In genomic region chr2:29515831-29516447, GRCm38 (mm10) we compare ENCODE assay signal across 8 mouse cellular contexts.
DNase-seq lines count a peak whose midpoint lies in the region; ATAC-seq and TF ChIP-seq lines count a peak whose summit lies in the region.

No protein-coding gene starts in this region.

- H3K4me1 ChIP-seq in forebrain, embryonic 13.5 days = peaks cover 94% of the 10 kb centered on the region
- peaks cover 18% of the 10 kb centered on the region for H3K4me1 ChIP-seq in hindbrain, embryonic 11.5 days (replicated peaks; ENCODE audit: control insufficient read depth, insufficient read depth, low read length)
- no peaks in the 10 kb centered on the region for H3K4me1 ChIP-seq in thymus, adult 2 months (replicated peaks; ENCODE audit: control insufficient read depth, insufficient read depth, low read length)

- no peaks in the 10 kb centered on the region for H3K36me3 ChIP-seq in forebrain, embryonic 13.5 days (ENCODE audit: poor library complexity, severe bottlenecking)
- no peaks in the 10 kb centered on the region for H3K36me3 ChIP-seq in hindbrain, embryonic 11.5 days (ENCODE audit: control insufficient read depth, insufficient read depth, low read length)
- no peaks in the 10 kb centered on the region for H3K36me3 ChIP-seq in thymus, adult 2 months (ENCODE audit: control insufficient read depth, insufficient read depth, low read length)

- H3K27me3 ChIP-seq in forebrain, embryonic 13.5 days = no peaks in the 10 kb centered on the region
- no peaks in the 10 kb centered on the region for H3K27me3 ChIP-seq in hindbrain, embryonic 11.5 days (ENCODE audit: control insufficient read depth, insufficient read depth, low read length)
- H3K27me3 ChIP-seq in thymus, adult 2 months (ENCODE audit: control insufficient read depth, insufficient read depth, low read length) = no peaks in the 10 kb centered on the region

- H3K9me3 ChIP-seq in forebrain, embryonic 13.5 days (replicated peaks) = no peaks in the 10 kb centered on the region
- H3K9me3 ChIP-seq in hindbrain, embryonic 11.5 days (ENCODE audit: control insufficient read depth, low read length) = no peaks in the 10 kb centered on the region

- no peak for TF ChIP-seq POLR2A in thymus, adult 2 months (IDR thresholded peaks at IDR 0.05; ENCODE audit: control insufficient read depth, extremely low read depth, insufficient read depth, low read length, poor library complexity)

- DNase-seq in Muller cell, postnatal 12 days (ENCODE audit: inconsistent ontology term) = peak; percentile 39
- peak; percentile 32 for DNase-seq in adrenal gland, postnatal 25 days
- DNase-seq in hindbrain, embryonic 11.5 days (ENCODE audit: low spot score) = no peak
- DNase-seq in urinary bladder, postnatal 25 days (ENCODE audit: low spot score) = no peak
- DNase-seq in c-Kit-positive CD71-positive TER-119-positive erythroid progenitor cells, embryonic 14.5 days (ENCODE audit: low spot score) = no peak
- DNase-seq in thymus, adult 2 months = no peak
- DNase-seq in layer of hippocampus, adult 9-11 months = no peak

- peak overlapping the region; percentile 57; the same call in 1 of the 2 replicates for H3K27ac ChIP-seq in forebrain, embryonic 13.5 days
- H3K27ac ChIP-seq in hindbrain, embryonic 11.5 days (ENCODE audit: low read depth, low read length) = 0 out of 2 replicates have a peak overlapping the region, but pooled peaks have one; percentile 39
- H3K27ac ChIP-seq in thymus, adult 2 months (ENCODE audit: control insufficient read depth, insufficient read depth, low read length) = no peak overlapping the region

- no peak overlapping the region for H3K4me3 ChIP-seq in forebrain, embryonic 13.5 days
- H3K4me3 ChIP-seq in hindbrain, embryonic 11.5 days (ENCODE audit: low read depth, low read length) = no peak overlapping the region
- H3K4me3 ChIP-seq in thymus, adult 2 months (ENCODE audit: control insufficient read depth, insufficient read depth, low read length) = no peak overlapping the region

- H3K9ac ChIP-seq in forebrain, embryonic 13.5 days = no peak overlapping the region
- no peak overlapping the region for H3K9ac ChIP-seq in hindbrain, embryonic 11.5 days (ENCODE audit: low read depth, low read length)

- ATAC-seq in forebrain, embryonic 13.5 days = peak; percentile 63
- no peak for ATAC-seq in hindbrain, embryonic 11.5 days (ENCODE audit: low FRiP score)

- WGBS in forebrain, embryonic 13.5 days = 80% methylated on average over 4 of the region's 4 CpGs
- 89% methylated on average over 4 of the region's 4 CpGs for WGBS in hindbrain, embryonic 11.5 days
- 99% methylated on average over 4 of the region's 4 CpGs for WGBS in thymus, adult 2 months

- no peak overlapping the region for H3K4me2 ChIP-seq in forebrain, embryonic 13.5 days
- no peak overlapping the region for H3K4me2 ChIP-seq in hindbrain, embryonic 11.5 days (replicated peaks; ENCODE audit: low read depth, low read length)

- no peak for TF ChIP-seq CTCF in thymus, adult 2 months (IDR thresholded peaks at IDR 0.05; ENCODE audit: borderline replicate concordance, control insufficient read depth, extremely low read depth, insufficient read depth, low read length, poor library complexity)

Comparison
In these comparisons a context has a peak if more than half of its experiments do, and no peak if none do; other contexts are left out.
1. DNase-seq: peak in Muller cell, postnatal 12 days (single experiment) and adrenal gland, postnatal 25 days (single experiment); none in hindbrain, embryonic 11.5 days (single experiment), urinary bladder, postnatal 25 days (single experiment), c-Kit-positive CD71-positive TER-119-positive erythroid progenitor cells, embryonic 14.5 days (single experiment), thymus, adult 2 months (single experiment) and layer of hippocampus, adult 9-11 months (single experiment).